Mouse (Mus musculus) heart, postnatal 10 days (tissue): ENCODE data around the gene Gm11549. TPM values are rescaled to one million over a fixed set of nuclear protein-coding genes. Genes with fewer than 3 reads are reported as not detected.

ENCODE experiments used
- DNase-seq, 2 experiments: peaks; one replicate each; pipeline ENCODE4 v3.0.0; 2021
- intact Hi-C: fragments of 180-260 bp; cut with DNase I; formaldehyde crosslinking; loops from one replicate; pipeline ENCODE4 v1.15.1; 2025
- total RNA-seq, 2 experiments: library from RNA; stranded (reverse); gene quantifications; 2 replicates each; pipeline ENCODE4 v1.2.3; 2021

Gm11549 gene
- total RNA-seq, 2 experiments from 2014 or later, result not detected

DNA sequence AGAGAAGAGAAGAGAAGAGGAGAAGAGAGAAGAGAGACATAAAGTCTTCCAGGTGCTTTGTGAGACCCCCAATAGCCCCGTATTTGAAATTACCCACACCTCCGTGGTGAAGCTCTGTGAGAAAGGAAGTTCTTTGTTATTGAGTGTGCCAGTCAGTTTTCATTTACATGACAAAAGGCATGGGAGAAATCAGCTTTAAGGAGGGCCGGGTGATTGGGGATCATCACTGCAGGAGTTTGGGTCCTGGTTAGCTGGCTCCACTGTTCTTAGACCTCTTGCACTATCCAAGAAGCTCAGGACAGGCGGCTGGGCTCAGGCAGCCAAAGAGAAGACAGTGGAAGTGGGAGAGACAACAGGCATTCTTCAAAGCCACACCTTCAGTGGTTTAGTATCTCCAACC, 524 bp upstream of the Gm11549 start:
- intact Hi-C loops, result no loop called here
- no peak for DNase-seq

DNA sequence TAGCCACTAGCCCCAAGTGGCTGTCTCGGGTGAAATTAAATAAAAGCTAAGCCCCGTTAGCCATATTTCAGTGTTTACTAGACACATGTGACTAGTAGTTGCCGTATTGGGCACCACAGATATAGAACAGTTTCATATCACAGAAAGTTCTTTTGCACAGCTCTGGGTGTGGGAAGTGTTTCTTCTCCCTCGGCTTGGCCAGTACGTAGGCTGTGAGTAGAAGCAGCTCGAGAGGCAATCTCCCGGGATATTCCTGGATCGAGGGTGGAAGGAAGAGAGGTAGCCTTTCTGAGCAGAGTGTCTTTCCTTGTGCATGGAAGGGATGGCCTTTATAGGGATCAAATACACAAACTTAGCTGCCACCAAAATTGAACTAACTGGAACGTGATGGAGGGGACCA, 5.4 kb downstream of the Gm11549 start:
- intact Hi-C loops, result no loop called here
- no peak for DNase-seq

DNA sequence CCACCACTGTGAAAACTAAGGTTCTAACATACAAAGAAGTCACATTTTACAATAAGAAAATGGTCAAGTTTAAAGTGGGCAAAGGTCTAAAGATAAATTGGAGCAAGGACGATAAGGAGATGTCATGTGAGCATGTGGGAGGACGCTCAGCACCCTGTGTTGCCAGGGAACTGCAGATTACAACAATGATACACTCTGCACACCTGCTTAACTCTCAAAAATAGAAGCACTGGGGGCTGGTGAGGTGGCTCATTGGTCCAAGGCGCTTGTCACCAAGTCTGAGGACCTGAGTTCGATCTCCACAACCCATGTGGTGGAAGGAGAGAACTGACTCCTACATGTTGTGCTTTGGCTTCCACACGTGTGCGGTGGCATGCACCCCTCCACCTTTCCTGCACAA, 10.1 kb downstream of the Gm11549 start:
- no peak for DNase-seq
- intact Hi-C loops, result no loop called here

DNA sequence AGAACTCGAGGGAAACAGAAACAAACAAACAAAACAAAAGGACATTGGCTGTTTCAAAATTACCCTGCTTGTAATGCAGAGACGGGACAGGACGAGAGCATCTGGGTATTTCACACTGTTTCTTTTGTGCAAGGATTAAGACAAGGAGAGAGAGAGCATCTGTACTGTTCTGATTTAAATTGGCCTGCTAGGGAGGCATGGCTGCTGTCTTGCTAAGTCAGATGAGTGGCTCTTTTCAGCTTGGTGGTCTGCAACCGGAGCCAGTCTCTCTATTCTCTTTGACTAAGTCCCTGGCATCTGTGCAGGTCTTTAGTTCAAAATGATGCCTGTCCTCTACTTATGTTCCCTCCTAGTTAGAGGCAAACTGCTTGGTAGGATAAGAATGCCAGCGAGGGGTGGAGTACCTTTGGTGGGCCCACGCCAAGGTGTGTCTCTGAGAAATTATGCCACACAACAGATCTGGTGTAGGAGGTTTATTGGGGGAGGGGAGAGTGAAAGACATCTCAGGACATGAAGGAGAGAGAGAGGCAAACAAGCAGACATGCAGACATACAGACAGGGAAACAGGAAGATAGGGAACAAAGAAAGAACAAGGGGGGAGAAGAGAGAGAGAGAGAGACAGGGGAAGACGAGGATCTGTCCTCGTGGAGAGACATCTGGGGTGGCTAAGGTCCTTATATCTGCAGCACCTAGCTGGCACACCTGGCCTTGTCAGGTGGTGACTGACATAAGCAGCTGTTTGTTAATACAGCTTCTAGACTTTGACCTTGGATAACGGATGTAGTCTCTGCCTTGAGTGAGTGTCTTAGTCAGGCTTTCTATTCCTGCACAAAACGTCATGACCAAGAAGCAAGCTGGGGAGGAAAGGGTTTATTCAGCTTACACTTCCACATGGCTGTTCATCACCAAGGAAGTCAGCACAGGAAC, 15.5 kb downstream of the Gm11549 start:
- DNase-seq, result no peak
- intact Hi-C loops, result no loop called here

DNA sequence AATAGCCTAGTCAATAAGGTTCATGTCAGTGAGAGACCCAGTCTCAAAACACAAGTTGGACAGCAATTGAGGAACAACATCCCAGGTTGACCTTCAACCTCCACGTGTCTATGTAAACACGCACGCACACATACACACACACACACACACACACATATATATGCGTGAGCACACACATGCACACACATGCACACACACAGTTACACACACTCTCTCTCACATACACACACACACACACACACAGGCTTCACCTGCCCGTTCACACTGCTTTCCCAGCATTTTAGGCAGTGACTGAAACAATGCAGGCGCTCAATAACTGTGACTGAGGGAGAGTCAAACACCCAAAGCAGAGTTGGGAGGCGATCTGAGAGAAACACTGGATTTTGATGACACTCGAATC, 16.3 kb downstream of the Gm11549 start:
- DNase-seq, result no peak

DNA sequence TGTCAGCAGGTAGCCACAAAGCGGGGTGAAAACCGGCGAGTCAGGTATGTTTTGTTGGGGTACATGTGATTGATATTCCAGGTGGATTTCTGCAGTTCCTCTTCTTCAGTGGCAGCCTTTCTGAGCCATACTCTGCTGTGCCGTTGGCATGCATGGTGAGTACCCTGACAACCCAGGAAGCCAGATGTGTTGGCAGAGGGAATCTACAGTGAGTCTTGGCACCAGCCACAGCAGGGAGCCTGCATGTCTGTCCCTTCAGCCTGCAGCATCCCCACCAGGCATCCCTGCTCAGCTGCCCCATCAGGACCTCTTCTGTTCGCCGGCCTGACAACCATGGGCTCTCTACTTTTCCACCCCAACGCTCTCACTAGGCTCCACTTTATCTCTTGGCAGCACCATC, 20.1 kb downstream of the Gm11549 start:
- no peak for DNase-seq
- intact Hi-C loops, result no loop called here

More for the DNA sequence above, 16.3 kb downstream of the Gm11549 start:
- intact Hi-C loops, result no loop called here

DNA sequence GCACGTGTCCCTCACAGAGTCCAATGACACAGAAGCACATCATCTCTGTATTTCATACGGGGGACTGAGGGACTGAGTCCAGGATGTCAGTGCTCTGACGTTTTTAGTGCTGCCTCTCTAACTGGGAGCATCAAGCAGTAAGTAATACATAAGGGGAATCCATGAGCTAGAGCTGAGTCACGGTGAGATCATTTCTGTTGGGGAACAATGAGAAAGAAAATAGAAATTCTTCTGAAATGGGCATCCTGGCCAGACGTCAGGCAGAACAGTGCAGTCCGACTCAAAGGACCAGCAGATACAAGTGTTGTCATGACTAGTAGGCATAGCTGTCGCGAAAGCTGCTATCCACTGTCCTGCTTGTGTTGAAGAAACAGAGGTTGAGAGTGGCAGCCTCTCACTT, 20.6 kb downstream of the Gm11549 start:
- intact Hi-C loops, result no loop called here

DNA sequence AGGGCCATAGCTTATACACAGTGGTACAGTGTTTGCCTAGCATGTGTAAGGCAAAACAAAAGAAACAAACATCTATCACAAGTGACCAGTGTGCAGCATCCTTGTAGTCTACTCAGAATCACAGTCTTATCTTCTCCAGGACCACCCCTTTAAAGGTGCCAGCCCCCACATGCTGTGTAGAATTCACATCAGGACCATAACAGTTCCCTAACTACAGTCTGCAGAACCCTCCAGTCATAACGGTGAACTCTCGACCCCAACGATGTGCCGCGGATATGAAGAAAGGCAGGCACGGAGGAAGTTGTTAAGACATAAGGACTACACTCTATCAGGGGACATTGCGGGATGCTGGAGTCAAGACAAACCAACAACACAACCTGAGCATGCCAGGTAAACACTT, 22.2 kb downstream of the Gm11549 start:
- intact Hi-C loops, result no loop called here
- DNase-seq, result no peak

More for the DNA sequence above, 20.6 kb downstream of the Gm11549 start:
- DNase-seq, result no peak

DNA sequence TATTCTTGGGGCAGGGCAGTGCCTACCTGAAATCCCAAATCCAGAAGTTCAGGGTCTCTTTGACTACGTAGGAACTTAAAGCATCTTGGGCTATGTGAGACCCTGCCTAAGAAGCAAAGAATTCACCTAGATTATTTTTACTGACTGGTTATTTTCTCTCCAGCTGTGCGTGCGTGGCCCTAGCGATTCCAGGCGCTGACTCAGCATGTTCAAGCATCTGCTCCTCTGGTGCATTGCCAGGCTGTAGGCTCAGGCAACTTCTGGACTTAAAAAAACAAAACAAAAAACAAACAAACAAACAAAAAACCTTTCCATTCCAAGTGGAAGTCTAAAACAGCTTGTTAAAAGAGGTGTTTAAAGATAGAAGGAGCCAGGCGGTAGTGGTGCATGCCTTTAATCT, 23.4 kb downstream of the Gm11549 start:
- DNase-seq, result no peak
- intact Hi-C loops, result no loop called here

DNA sequence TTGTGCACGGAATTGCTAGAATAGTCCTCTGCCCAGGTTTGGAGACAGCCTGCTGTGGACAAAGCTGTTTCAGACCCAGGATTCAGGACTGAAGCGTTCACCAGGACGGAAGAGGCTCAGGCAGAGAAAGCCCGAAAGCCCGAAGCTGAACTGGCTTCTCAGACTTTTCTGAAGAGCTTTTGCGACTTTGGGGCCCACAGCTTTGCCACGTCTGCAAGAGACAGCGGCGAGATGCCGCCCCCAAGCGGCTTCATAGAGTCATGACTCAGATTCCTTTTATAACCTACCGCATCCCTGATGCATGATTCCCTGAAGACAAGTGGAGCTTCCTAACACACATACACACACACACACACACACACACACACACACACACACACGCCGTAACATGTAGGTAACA, 24.9 kb downstream of the Gm11549 start:
- peak; percentile 78 to 85 for DNase-seq
- intact Hi-C loops, result loop anchor here (2.0 kb wide), 3 partner anchors 54 to 316 kb away; no protein-coding TSS in a partner anchor

DNA sequence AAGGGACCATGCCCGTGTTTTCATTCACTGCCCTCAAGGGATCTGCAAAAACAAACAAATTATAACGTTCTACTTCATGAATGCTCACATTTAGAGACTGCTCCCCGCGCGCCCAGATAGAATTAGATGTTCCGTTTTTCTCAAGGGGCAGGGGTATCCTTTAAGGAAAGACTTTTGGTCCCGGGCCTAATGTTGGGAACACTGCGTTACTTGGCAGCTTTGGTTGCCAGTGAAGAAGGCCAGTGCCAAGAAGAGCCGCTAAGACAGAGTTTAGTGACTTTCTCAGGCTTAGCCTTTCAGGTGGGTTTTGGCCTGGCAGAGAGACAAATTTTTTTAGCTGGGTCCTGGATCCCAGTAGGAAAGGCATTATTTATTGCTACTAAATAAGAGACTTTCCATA, 25.3 kb downstream of the Gm11549 start:
- DNase-seq, result no peak
- intact Hi-C loops, result loop anchor here (2.0 kb wide), 3 partner anchors 53 to 315 kb away; no protein-coding TSS in a partner anchor

DNA sequence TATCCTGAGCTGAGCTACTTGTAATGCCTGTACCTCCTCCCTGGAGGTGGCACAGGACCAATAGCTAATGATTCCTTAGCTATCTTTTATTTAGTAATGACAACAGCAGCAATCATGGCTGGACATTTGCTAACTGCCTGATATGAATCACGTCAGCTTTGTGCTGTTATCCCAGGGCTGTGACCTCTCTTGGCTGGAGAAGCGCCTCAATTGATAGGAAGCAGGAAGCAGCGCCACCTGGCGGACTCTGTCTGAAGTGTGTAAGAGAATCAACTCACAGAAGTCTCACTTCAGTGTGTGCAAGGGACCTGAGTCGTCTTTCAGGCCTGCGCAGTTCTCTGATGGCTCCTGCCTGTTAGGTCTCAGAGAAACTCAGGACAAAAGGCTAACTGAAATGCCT, 26.2 kb downstream of the Gm11549 start:
- intact Hi-C loops, result loop anchor here (2.0 kb wide), 1 partner anchor 15 kb away; no protein-coding TSS in a partner anchor
- peak; percentile 91 to 96 for DNase-seq

DNA sequence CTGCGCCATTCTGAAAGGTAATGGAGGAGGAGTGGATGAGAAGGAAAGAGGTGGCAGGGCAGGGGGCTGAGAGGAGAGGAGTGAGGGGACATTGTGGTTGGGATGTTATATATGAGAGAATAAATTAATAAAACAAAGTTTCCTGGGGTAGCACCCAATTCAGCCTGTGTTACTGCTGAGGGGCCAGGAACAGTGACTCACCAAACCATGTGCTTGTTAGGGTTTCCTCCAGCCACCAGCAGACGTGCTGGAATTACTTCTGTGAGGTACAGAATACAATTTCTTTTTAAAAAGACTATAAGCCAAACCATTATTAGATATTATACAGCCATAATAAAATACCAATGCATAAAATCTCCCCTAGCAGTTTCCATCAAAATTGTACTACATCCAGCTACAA, 27.0 kb downstream of the Gm11549 start:
- intact Hi-C loops, result loop anchor here (2.0 kb wide), 1 partner anchor 14 kb away; no protein-coding TSS in a partner anchor

DNA sequence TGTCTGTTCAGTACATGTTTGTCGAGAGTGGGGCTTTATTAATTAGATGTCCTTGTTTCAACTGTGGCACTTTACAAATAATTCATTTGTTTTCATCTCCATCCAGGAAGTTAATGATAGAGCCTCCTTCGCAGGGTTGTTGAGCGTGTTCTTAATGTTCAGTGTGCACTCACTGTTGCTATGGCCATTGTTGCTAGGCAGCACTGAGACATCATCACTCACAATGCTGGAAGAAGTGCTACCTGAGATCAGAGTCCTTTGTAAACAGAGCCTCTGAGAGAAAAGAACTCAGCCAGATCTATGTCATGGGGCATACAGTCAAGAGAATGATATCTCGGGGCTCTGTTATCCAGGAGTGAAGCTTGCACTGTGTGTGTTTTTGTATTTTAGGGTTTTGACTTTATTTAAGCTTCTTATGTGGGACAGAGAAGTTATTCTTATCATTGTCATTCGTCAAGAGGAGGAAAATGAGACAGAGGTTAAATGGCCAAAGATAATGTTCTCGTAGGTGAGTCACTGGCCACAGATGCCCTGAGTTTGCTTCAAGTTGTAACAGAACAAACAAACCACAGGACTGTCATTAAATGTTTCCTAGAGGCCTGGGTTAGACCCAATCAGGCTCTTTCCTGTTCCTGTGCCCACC, 27.9 kb downstream of the Gm11549 start:
- no peak for DNase-seq
- intact Hi-C loops, result loop anchor here (2.0 kb wide), 1 partner anchor 13 kb away; no protein-coding TSS in a partner anchor

More for the DNA sequence above, 27.0 kb downstream of the Gm11549 start:
- DNase-seq, result no peak

DNA sequence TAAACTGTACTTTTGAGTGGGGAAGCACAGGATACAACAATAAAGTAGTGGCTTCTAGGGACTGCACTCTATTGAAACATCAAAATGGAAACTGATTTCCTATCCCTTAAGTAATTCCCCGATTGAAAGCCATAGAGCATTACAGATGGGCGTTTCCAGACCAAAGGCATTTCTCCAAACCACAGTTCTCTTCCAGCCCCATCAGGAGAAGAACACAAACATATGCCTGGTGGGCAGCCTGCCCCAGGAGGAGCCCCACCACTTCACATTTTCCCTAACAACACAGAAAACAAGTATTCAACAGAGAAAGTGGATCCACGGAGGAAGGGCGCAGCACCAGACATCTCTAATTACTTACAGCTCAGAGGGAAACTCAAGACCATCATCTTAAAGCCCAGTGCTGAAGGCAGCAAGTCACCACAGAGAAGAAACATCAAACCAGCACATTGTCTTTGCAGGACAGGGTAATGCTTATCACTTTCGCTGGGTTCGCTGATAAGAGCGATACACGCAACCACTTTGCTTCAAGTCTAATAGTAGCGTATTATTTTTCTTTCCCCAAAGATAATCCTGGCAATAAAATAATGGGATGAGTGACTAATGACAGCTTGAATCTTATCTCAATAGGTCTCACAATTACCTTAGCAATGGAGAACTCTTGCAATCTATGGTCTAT, 28.8 kb downstream of the Gm11549 start:
- DNase-seq, result no peak
- intact Hi-C loops, result no loop called here

DNA sequence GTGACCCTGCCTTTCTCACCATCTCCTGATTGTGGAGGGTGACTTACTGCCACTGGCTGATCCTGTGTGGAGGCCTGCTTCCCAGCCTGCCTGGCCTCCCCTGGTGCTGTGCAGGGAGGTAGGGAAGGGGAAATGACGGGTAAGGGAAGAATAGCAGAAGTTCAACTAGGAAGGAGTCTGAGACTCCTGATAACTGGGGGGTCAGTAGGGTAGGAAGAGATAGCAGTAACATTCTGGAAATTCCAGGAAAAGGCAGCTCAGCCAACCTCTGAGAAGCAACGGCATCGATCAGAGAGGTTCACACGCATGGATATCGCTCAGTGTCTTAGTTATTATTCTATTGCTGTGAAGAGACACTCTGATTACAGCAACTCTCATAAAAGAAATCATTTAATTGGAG, 30.1 kb downstream of the Gm11549 start:
- no peak for DNase-seq
- intact Hi-C loops, result no loop called here

DNA sequence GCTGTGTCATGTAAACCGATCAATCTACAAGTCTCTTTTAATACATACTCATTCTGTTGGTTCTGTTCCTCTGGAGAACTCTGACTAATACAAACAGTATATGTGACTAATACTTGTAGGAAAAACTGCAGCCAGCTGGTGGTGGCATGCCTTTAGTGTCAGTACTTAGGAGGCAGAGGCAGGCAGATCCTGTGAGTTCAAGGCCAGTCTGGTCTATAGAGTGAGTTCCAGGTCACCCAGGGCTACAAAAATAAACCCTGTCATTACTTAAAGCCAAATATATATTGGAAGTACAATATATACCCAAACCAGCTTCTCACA, 32.1 kb downstream of the Gm11549 start:
- DNase-seq, result no peak
- intact Hi-C loops, result no loop called here

DNA sequence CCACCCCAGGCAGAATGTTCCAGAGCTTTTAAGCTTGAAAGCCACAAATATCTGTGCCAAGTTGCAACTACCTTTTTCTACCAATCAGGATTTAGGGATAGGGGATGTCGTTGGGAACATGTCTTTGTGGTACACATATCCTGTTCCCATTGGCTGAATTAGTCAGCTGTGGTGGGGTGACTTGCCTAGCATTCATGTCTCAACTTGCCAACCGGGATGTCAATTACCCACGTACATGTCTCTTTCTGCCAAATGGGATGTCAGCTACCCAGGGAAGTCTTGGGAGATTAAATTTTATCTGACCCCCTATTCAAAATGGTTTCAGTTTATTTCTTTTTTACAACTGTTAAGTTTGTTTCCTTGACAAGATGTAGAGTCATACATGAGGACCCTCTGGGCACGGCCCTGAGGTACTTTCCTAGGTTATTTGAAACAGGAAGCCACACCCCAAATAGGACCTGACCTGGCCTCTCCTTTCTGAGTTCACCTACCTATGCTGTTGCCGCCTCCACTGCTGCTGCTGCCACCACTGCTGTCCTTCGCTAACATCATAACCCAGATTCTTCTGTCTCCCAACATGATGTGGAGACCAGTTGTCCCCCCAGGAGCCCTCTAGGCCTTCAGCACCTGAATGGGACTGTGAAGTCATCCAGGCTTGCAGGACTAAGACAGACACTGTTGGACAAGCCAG, 32.6 kb downstream of the Gm11549 start:
- intact Hi-C loops, result no loop called here
- no peak for DNase-seq

DNA sequence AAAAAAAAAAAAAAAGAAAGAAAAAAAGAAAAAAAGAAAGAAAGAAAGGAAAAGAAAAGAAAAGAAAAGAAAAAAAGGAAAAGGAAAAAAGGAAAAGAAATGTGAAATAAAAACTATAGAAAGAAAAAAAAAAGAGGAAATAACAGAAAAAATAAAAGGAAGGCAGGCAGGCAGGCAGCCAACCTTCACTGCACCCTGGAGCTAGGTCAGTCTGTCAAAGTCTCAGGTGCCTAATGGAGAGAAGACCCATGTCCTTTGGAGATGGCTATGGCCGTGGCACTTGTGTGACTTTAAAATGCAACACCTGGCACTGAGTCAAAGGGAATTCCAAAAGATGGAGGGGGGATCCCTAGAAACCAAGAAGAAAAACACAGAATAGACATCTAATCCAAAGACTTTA, 33.2 kb downstream of the Gm11549 start:
- no peak for DNase-seq
- intact Hi-C loops, result no loop called here

DNA sequence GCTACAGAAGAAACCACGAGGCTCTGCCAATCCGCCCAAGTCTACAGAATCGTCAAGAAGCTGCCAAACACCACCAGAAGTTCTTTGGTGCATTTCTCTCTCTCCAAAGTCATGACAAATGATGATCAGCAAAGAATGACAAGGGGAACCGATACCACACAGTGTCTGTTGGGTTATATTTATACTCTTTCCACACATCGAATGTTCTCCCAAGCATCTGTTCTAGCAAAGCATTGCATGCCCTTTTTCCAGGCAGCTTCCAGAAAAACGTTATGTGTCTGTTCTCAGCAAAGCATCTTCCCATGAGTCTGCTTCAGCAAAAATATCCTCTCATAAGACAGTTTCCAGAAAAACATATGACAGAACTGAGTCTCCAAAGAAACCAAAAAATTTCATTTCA, 34.7 kb downstream of the Gm11549 start:
- no peak for DNase-seq
- intact Hi-C loops, result no loop called here

DNA sequence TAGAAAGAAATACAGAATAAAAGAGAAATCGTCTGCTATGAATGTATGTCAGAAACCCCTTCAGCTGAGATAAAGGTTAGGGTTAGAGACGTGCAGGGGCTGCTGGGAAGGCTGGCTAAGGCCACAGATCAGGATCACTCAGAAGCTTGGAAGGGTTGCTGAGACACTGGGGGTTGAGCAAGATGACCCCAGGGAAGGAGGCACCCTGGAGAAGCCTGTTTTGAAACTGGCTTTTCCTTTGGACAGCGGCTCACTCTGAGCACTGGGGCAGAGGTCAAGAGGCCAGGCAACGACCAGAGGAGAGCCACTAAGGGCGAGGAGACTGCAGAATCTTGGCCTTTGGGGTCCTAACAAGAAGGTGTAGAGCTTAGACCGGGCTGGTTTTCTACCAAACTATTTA, 35.4 kb downstream of the Gm11549 start:
- no peak for DNase-seq
- intact Hi-C loops, result no loop called here
